Mouse (Mus musculus) lung, embryonic 14.5 days (tissue): ENCODE data around the gene Acvrl1. TPM values are rescaled to one million over a fixed set of nuclear protein-coding genes. Genes with fewer than 3 reads are reported as not detected.
A peak's percentile ranks its signal among the peaks of the same experiment; 100 is the strongest.

ENCODE experiments used
- ATAC-seq: fragments of 200-750 bp; cut with Nextera tagmentation; 2 replicates; pipeline ENCODE4 v1.8.0; 2017; ENCODE audit warnings: mild to moderate bottlenecking, moderate TSS enrichment, moderate library complexity; ENCODE audit not compliant: insufficient read depth
- DNase-seq: peaks from one replicate; pipeline ENCODE4 v3.0.0-alpha.2; 2015
- H3K27ac ChIP-seq: fragments of 300-500 bp; sonication (generic); 2 replicates; pipeline ENCODE4 v1.5.1; 2014; ENCODE audit warnings: low read depth, mild to moderate bottlenecking, moderate library complexity
- H3K27me3 ChIP-seq: fragments of 300-500 bp; sonication (generic); 2 replicates; pipeline ENCODE4 v1.6.1; 2014; ENCODE audit warnings: low read length, control low read depth; ENCODE audit not compliant: insufficient read depth
- H3K36me3 ChIP-seq: fragments of 300-500 bp; sonication (generic); 2 replicates; pipeline ENCODE4 v1.6.1; 2014; ENCODE audit warnings: control low read depth; ENCODE audit not compliant: insufficient read depth
- H3K4me1 ChIP-seq: fragments of 300-500 bp; sonication (generic); 2 replicates; pipeline ENCODE4 v1.6.1; 2014; ENCODE audit warnings: antibody characterized with exemption, control low read depth; ENCODE audit not compliant: insufficient read depth
- H3K4me2 ChIP-seq: fragments of 300-500 bp; sonication (generic); 2 replicates; pipeline ENCODE4 v1.6.1; 2014; ENCODE audit warnings: mild to moderate bottlenecking
- H3K4me3 ChIP-seq: fragments of 300-500 bp; sonication (generic); 2 replicates; pipeline ENCODE4 v1.5.1; 2014; ENCODE audit warnings: low read depth, low read length
- H3K9ac ChIP-seq: fragments of 300-500 bp; sonication (generic); 2 replicates; pipeline ENCODE4 v1.6.1; 2014
- H3K9me3 ChIP-seq: fragments of 300-500 bp; sonication (generic); 2 replicates; pipeline ENCODE4 v1.6.1; 2016; ENCODE audit warnings: low read depth, low read length, control low read depth
- CTCF ChIP-seq: IDR thresholded peaks from 2 replicates; pipeline ENCODE4 v1.5.1; 2016; ENCODE audit warnings: antibody characterized with exemption, low read depth
- WGBS: fragments of 180-500 bp; shearing (Covaris S2); extraction: QIAGEN DNeasy Blood & Tissue Kit; methylation state at CpG from one replicate; pipeline ENCODE4 v1.1.7; 2014; 5-methylcytosine and 5-hydroxymethylcytosine counted together
- polyA plus RNA-seq: library from polyadenylated mRNA; unstranded; fragments of >200 nt; fragmentation: Nextera tagmentation; extraction: Ambion mirVana; gene quantifications from 2 replicates; pipeline ENCODE4 v1.2.1, GENCODE M21; 2014

Acvrl1 gene
- polyA plus RNA-seq, 1 experiment from 2014 or later: 34.4 TPM

- H3K4me2 ChIP-seq: no peak overlapping the region
- no peak for TF ChIP-seq CTCF
- H3K27me3 ChIP-seq: no peaks in the 10 kb centered on the region
- peaks cover 6% of the 10 kb centered on the region; the same call in 1 of the 2 replicates for H3K9me3 ChIP-seq
- WGBS: 70% methylated on average over 7 of the region's 7 CpGs
- no peak for ATAC-seq
- H3K4me1 ChIP-seq: no peaks in the 10 kb centered on the region
- no peaks in the 10 kb centered on the region; the same call in 1 of the 2 replicates for H3K36me3 ChIP-seq
- no peak overlapping the region for H3K27ac ChIP-seq
- DNase-seq: no peak
- H3K4me3 ChIP-seq: no peak overlapping the region
- no peak overlapping the region for H3K9ac ChIP-seq
Observed at GRCm38 (mm10) chr15:101154700-101155616, 26.6 kb downstream of the Acvrl1 start.

- no peaks in the 10 kb centered on the region for H3K27me3 ChIP-seq
- H3K9ac ChIP-seq: no peak overlapping the region
- WGBS: 32% methylated on average over 1 of the region's 1 CpGs
- H3K36me3 ChIP-seq: no peaks in the 10 kb centered on the region; the same call in 1 of the 2 replicates
- H3K4me1 ChIP-seq: peaks cover 24% of the 10 kb centered on the region
- H3K27ac ChIP-seq: no peak overlapping the region
- no peak for DNase-seq
- peaks cover 6% of the 10 kb centered on the region; the same call in 1 of the 2 replicates for H3K9me3 ChIP-seq
- no peak for ATAC-seq
- no peak overlapping the region for H3K4me2 ChIP-seq
- no peak for TF ChIP-seq CTCF
- no peak overlapping the region for H3K4me3 ChIP-seq
Observed at GRCm38 (mm10) chr15:101160128-101160527, 31.8 kb downstream of the Acvrl1 start.

GRCm38 (mm10) chr15:101160591-101160990 is 32.3 kb downstream of the Acvrl1 start:
- H3K4me3 ChIP-seq: no peak overlapping the region
- H3K27ac ChIP-seq: no peak overlapping the region
- H3K9me3 ChIP-seq: peaks cover 6% of the 10 kb centered on the region; the same call in 1 of the 2 replicates
- H3K4me2 ChIP-seq: no peak overlapping the region
- no peaks in the 10 kb centered on the region for H3K27me3 ChIP-seq
- TF ChIP-seq CTCF: no peak
- no peak overlapping the region for H3K9ac ChIP-seq
- H3K36me3 ChIP-seq: no peaks in the 10 kb centered on the region; the same call in 1 of the 2 replicates
- DNase-seq: peak; percentile 61
- peaks cover 24% of the 10 kb centered on the region for H3K4me1 ChIP-seq
- ATAC-seq: no peak
- 24% methylated on average over 7 of the region's 7 CpGs for WGBS

GRCm38 (mm10) chr15:101161534-101161933 is 33.2 kb downstream of the Acvrl1 start:
- WGBS: 84% methylated on average over 7 of the region's 7 CpGs
- DNase-seq (no peak), ATAC-seq (no peak)
- Histone ChIP-seq H3K27me3 (no peaks in the 10 kb centered on the region), H3K36me3 (no peaks in the 10 kb centered on the region; the same call in 1 of the 2 replicates), H3K9me3 (peaks cover 4% of the 10 kb centered on the region; the same call in 1 of the 2 replicates), H3K4me2 (no peak overlapping the region), H3K9ac (no peak overlapping the region), H3K4me1 (peaks cover 24% of the 10 kb centered on the region), H3K27ac (no peak overlapping the region), H3K4me3 (no peak overlapping the region)
- no peak for TF ChIP-seq CTCF

GRCm38 (mm10) chr15:101163056-101163458 is 34.7 kb downstream of the Acvrl1 start:
- Histone ChIP-seq H3K9me3 (no peaks in the 10 kb centered on the region), H3K36me3 (no peaks in the 10 kb centered on the region), H3K4me2 (peak overlapping the region; percentile 34), H3K27me3 (no peaks in the 10 kb centered on the region), H3K27ac (peak overlapping the region; percentile 75), H3K9ac (peak overlapping the region; percentile 4), H3K4me1 (peaks cover 24% of the 10 kb centered on the region), H3K4me3 (no peak overlapping the region)
- no peak for TF ChIP-seq CTCF
- ATAC-seq (peak; percentile 94), DNase-seq (peak; percentile 95)
- 13% methylated on average over 15 of the region's 15 CpGs for WGBS

GRCm38 (mm10) chr15:101163854-101164253 is 35.5 kb downstream of the Acvrl1 start:
- H3K9me3 ChIP-seq: no peaks in the 10 kb centered on the region
- no peak for TF ChIP-seq CTCF
- DNase-seq (peak; percentile 40), ATAC-seq (no peak; the same call in 1 of the 2 replicates)
- peaks cover 24% of the 10 kb centered on the region for H3K4me1 ChIP-seq
- 0 out of 2 replicates have a peak overlapping the region, but pooled peaks have one; percentile 26 for H3K9ac ChIP-seq
- H3K4me3 ChIP-seq: no peak overlapping the region
- peak overlapping the region; percentile 75 for H3K27ac ChIP-seq
- no peaks in the 10 kb centered on the region for H3K36me3 ChIP-seq
- 56% methylated on average over 5 of the region's 5 CpGs for WGBS
- no peak overlapping the region for H3K4me2 ChIP-seq
- no peaks in the 10 kb centered on the region for H3K27me3 ChIP-seq

GRCm38 (mm10) chr15:101164291-101164690 is 36.0 kb downstream of the Acvrl1 start:
- Histone ChIP-seq H3K36me3 (no peaks in the 10 kb centered on the region), H3K4me1 (peaks cover 24% of the 10 kb centered on the region), H3K4me2 (no peak overlapping the region), H3K4me3 (no peak overlapping the region), H3K27me3 (no peaks in the 10 kb centered on the region), H3K9ac (no peak overlapping the region), H3K27ac (peak overlapping the region; percentile 75; the same call in 1 of the 2 replicates), H3K9me3 (no peaks in the 10 kb centered on the region)
- 54% methylated on average over 5 of the region's 5 CpGs for WGBS
- no peak for ATAC-seq
- TF ChIP-seq CTCF: no peak
- DNase-seq: no peak
